In the genomic region with DNA sequence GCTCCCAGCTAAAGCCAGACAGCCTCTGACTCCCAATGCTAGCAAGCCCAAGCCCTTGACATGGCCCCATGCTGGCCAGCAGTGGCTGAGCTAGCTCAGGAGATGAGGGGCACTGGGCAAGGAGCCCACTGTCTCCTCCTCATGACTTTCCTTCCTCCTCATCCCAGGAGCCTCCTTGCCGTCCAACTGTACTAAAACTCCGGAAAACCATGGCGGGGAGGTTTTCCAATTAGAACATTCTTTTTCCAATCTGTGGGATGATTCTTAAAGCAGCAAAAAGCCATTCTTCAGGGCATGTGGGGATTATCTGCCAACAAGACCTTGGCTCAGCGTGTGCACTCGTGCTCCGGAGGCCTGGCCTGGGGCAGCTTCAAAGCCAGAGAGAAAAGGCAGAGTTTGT, we compare ENCODE assay signal across 23 mouse cellular contexts. TPM values are rescaled to one million over a fixed set of nuclear protein-coding genes. Genes with fewer than 3 reads are reported as not detected.
"Had no signal": no experiment of that assay in that cellular context is flagged by ENCODE, and none has a peak within 500 bp of the region (broad histone marks: within the 10 kb centered on the region; RNA-seq: fewer than 3 reads in every experiment).

No protein-coding gene starts in this region.

- H3K27ac ChIP-seq: limb, embryonic 13.5 days; liver, embryonic 13.5 days; stomach, embryonic 15.5 days had no signal

- H3K4me2 ChIP-seq: limb, embryonic 13.5 days; liver, embryonic 13.5 days; midbrain, embryonic 11.5 days; stomach, embryonic 15.5 days had no signal

- DNase-seq: kidney, adult 9 months; kidney, postnatal 14 days; kidney, postnatal 4 days; left cerebral cortex, postnatal 4 days; liver, embryonic 13.5 days; lung, adult 2 months; lung, postnatal 14 days; lung, postnatal 4 days; midbrain, embryonic 14.5 days; right cerebral cortex, postnatal 25 days; spleen, adult 18-20 months; thymus, postnatal 25 days had no signal

- H3K9ac ChIP-seq: limb, embryonic 13.5 days; liver, embryonic 13.5 days; stomach, embryonic 15.5 days had no signal

- H3K27me3 ChIP-seq: stomach, embryonic 15.5 days had no signal

- H3K36me3 ChIP-seq: limb, embryonic 13.5 days; liver, embryonic 13.5 days; stomach, embryonic 15.5 days had no signal

- H3K4me3 ChIP-seq: limb, embryonic 13.5 days; liver, embryonic 13.5 days; stomach, embryonic 15.5 days had no signal

- H3K9me3 ChIP-seq: limb, embryonic 13.5 days; liver, embryonic 13.5 days; stomach, embryonic 15.5 days had no signal

- H3K4me1 ChIP-seq: limb, embryonic 13.5 days; stomach, embryonic 15.5 days had no signal

RNA-seq across cellular contexts. Expression of a gene that starts 4.3 kb away (rescaled TPM):
- total RNA-seq: megakaryocyte progenitor cell, adult 5-6 weeks; megakaryocyte-erythroid progenitor cell, adult 5-6 weeks had no signal

RNA-seq across cellular contexts. Expression of a gene that starts 54.1 kb away (rescaled TPM):
- total RNA-seq: liver, adult 2 months; megakaryocyte progenitor cell, adult 5-6 weeks; megakaryocyte-erythroid progenitor cell, adult 5-6 weeks had no signal
- polyA plus RNA-seq: kidney, embryonic 16.5 days; liver, adult 2 months; liver, embryonic 13.5 days; liver, embryonic 16.5 days; lung, adult 2 months; lung, embryonic 16.5 days; midbrain, embryonic 11.5 days; midbrain, embryonic 14.5 days; neural tube, embryonic 11.5 days; thymus, postnatal 0 days had no signal
